Mouse (Mus musculus): ENCODE measurements around the gene Scgb1b24. TPM values are rescaled to one million over a fixed set of nuclear protein-coding genes. Genes with fewer than 3 reads are reported as not detected.

Scgb1b24 gene
- not detected in 2 replicates for polyA plus RNA-seq (2021; fragmentation: Nextera tagmentation)
- long read RNA-seq, experiment 1, result 0 reads
- long read RNA-seq, experiment 2, result 0 reads

GRCm38 (mm10) chr7:33743499-33743898, at the start of gene Scgb1b24:
Scgb1b24 (plus strand) TSS chr7:33743799.

GRCm38 (mm10) chr7:33739212-33739611, 4.4 kb upstream of the Scgb1b24 start, which contains the start of gene Scgb2b24:
Scgb2b24 (minus strand) TSS chr7:33739312.

Other genes with a start within 250 kb of the Scgb1b24 start
- not detected in 2 replicates for gene Scgb2b21, start 223.3 kb upstream of the Scgb1b24 start, polyA plus RNA-seq (2021; fragmentation: Nextera tagmentation)
- gene Scgb2b24, start 4.5 kb upstream of the Scgb1b24 start, polyA plus RNA-seq (2021; fragmentation: Nextera tagmentation), result not detected in 2 replicates
- gene Scgb2b26, start 201.2 kb downstream of the Scgb1b24 start, polyA plus RNA-seq (2021; fragmentation: Nextera tagmentation), result not detected in 2 replicates

All from left cerebral cortex, adult 6 months (tissue).